Mouse (Mus musculus) left cerebral cortex, postnatal 25 days (tissue): ENCODE data around the gene Cc2d1b. TPM values are rescaled to one million over a fixed set of nuclear protein-coding genes. Genes with fewer than 3 reads are reported as not detected.

Source experiments
- DNase-seq, 2 experiments: peaks; one replicate each; pipeline ENCODE4 v3.0.0; 2022; ENCODE audit warnings: low spot score in 2 of 2, mixed read lengths in 1 of 2
- intact Hi-C: fragments of 180-260 bp; cut with DNase I; formaldehyde crosslinking; loops from one replicate; pipeline ENCODE4 v1.15.1; 2025
- total RNA-seq, 2 experiments: library from RNA; stranded (reverse); gene quantifications; 2 replicates each; pipeline ENCODE4 v1.2.3; 2021

The Cc2d1b gene
- total RNA-seq, 2 experiments from 2014 or later = 31.9 to 34.3 TPM

GRCm38 (mm10) chr4:108634696-108635095 lies 15.0 kb downstream of the Cc2d1b start:
- intact Hi-C loops = no loop called here
- DNase-seq = no peak

- intact Hi-C loops = no loop called here
- DNase-seq = no peak
These were observed 15.4 kb downstream of the Cc2d1b start for GRCm38 (mm10) chr4:108635101-108635500.

GRCm38 (mm10) chr4:108637721-108638120 lies 18.0 kb downstream of the Cc2d1b start:
- intact Hi-C loops = no loop called here
- no peak for DNase-seq

GRCm38 (mm10) chr4:108638752-108639151 lies 19.0 kb downstream of the Cc2d1b start:
- DNase-seq = no peak
- intact Hi-C loops = no loop called here

GRCm38 (mm10) chr4:108664407-108664806 lies 44.7 kb downstream of the Cc2d1b start:
- DNase-seq = no peak

More at GRCm38 (mm10) chr4:108664407-108664806, 44.7 kb downstream of the Cc2d1b start:
- intact Hi-C loops = no loop called here

Other genes with a start within 250 kb of the Cc2d1b start
- gene Shisal2a, start 236.6 kb upstream of the Cc2d1b start, total RNA-seq = not detected
- gene Gpx7, start 213.0 kb upstream of the Cc2d1b start, total RNA-seq = 1 to 10 TPM; 5.5 to 6.2 TPM
- 10 to 100 TPM; 34.8 to 40.7 TPM for gene Tut4, start 160.5 kb upstream of the Cc2d1b start, total RNA-seq
- gene Prpf38a, start 40.6 kb upstream of the Cc2d1b start, total RNA-seq = 10 to 100 TPM; 28.1 to 32.9 TPM
- under 1 TPM; 0.27 to 0.39 TPM for gene Orc1, start 40.5 kb upstream of the Cc2d1b start, total RNA-seq
- gene 3110021N24Rik, start 99.7 kb downstream of the Cc2d1b start, total RNA-seq = 1 to 10 TPM; 1.3 to 1.5 TPM
- 10 to 100 TPM; 61.3 to 65.1 TPM for gene Zfyve9, start 160.9 kb downstream of the Cc2d1b start, total RNA-seq
- 10 to 100 TPM; 82.7 to 86.9 TPM for gene Btf3l4, start 213.7 kb downstream of the Cc2d1b start, total RNA-seq
- gene Txndc12, start 214.7 kb downstream of the Cc2d1b start, total RNA-seq = 10 to 100 TPM; 35.4 to 41.0 TPM
- 10 to 100 TPM; 15.4 to 18.7 TPM for gene Kti12, start 227.8 kb downstream of the Cc2d1b start, total RNA-seq
- not detected for gene A730015C16Rik, start 228.7 kb downstream of the Cc2d1b start, total RNA-seq